Mouse (Mus musculus) kidney, embryonic 16.5 days (tissue): Measurements from ENCODE around the gene Coro1c. TPM values are rescaled to one million over a fixed set of nuclear protein-coding genes. Genes with fewer than 3 reads are reported as not detected.
A peak's percentile ranks its signal among the peaks of the same experiment; 100 is the strongest.

ENCODE experiments used
- ATAC-seq: fragments of 200-750 bp; cut with Nextera tagmentation; 2 replicates; pipeline ENCODE4 v1.8.0; 2017; ENCODE audit warnings: moderate TSS enrichment; ENCODE audit not compliant: low FRiP score, low TSS enrichment
- H3K27ac ChIP-seq: fragments of 300-500 bp; sonication (generic); 2 replicates; pipeline ENCODE4 v1.5.1; 2014; ENCODE audit warnings: low read length
- H3K27me3 ChIP-seq: fragments of 300-500 bp; sonication (generic); 2 replicates; pipeline ENCODE4 v1.6.1; 2014; ENCODE audit warnings: low read length, control low read depth, mixed read lengths; ENCODE audit not compliant: insufficient read depth
- H3K36me3 ChIP-seq: fragments of 300-500 bp; sonication (generic); 2 replicates; pipeline ENCODE4 v1.6.1; 2014; ENCODE audit warnings: low read length, control low read depth, mixed read lengths; ENCODE audit not compliant: insufficient read depth
- H3K4me1 ChIP-seq: fragments of 300-500 bp; sonication (generic); 2 replicates; pipeline ENCODE4 v1.6.1; 2014; ENCODE audit warnings: low read length, control low read depth, mixed read lengths; ENCODE audit not compliant: insufficient read depth
- H3K4me2 ChIP-seq: fragments of 300-500 bp; sonication (generic); replicated peaks from 2 replicates; pipeline ENCODE4 v1.6.1; 2014; ENCODE audit warnings: low read depth, low read length
- H3K4me3 ChIP-seq: fragments of 300-500 bp; sonication (generic); 2 replicates; pipeline ENCODE4 v1.5.1; 2014; ENCODE audit warnings: mild to moderate bottlenecking, low read length
- H3K9ac ChIP-seq: fragments of 300-500 bp; sonication (generic); replicated peaks from 2 replicates; pipeline ENCODE4 v1.6.1; 2014; ENCODE audit warnings: low read length
- H3K9me3 ChIP-seq: fragments of 300-500 bp; sonication (generic); 2 replicates; pipeline ENCODE4 v1.6.1; 2016; ENCODE audit warnings: low read length, control low read depth
- WGBS: fragments of 180-500 bp; shearing (Covaris S2); extraction: QIAGEN DNeasy Blood & Tissue Kit; methylation state at CpG from one replicate; pipeline ENCODE4 v1.1.7; 2014; 5-methylcytosine and 5-hydroxymethylcytosine counted together
- polyA plus RNA-seq: library from polyadenylated mRNA; unstranded; fragments of >200 nt; fragmentation: Nextera tagmentation; extraction: Ambion mirVana; gene quantifications from 2 replicates; pipeline ENCODE4 v1.2.1, GENCODE M21; 2015

Gene Coro1c
- polyA plus RNA-seq, 1 experiment from 2014 or later: 126 TPM

GRCm38 (mm10) chr5:113890874-113891273 lies 17.7 kb downstream of the Coro1c start:
- no peak overlapping the region; the same call in 1 of the 2 replicates for H3K4me2 ChIP-seq
- 59% methylated on average over 18 of the region's 18 CpGs for WGBS
- ATAC-seq: no peak
- H3K36me3 ChIP-seq: no peaks in the 10 kb centered on the region
- H3K27me3 ChIP-seq: no peaks in the 10 kb centered on the region
- H3K4me3 ChIP-seq: no peak overlapping the region
- peak overlapping the region; percentile 65 for H3K27ac ChIP-seq
- H3K9ac ChIP-seq: no peak overlapping the region
- H3K9me3 ChIP-seq: no peaks in the 10 kb centered on the region
- H3K4me1 ChIP-seq: peaks cover 45% of the 10 kb centered on the region

DNA sequence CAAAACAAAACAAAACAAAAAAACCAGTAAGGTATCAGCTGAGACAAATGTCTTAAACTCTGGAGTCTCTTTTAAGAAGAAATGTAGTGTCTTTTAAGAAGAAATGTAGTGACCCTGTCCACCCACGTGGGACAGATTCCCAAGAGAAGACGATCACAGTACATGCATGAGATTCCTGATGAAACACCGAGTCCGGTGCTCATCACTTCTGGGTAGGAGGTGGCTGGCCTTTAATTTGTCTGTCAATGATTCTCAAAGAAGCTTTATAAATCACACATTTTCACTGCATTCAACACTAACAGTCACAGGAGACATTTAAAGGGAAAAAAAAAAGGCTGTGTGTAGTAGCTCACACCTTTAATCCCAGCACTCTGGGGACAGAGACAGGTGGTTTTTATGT lies 18.6 kb downstream of the Coro1c start:
- no peak for ATAC-seq
- Histone ChIP-seq H3K27me3 (no peaks in the 10 kb centered on the region), H3K36me3 (no peaks in the 10 kb centered on the region), H3K4me3 (no peak overlapping the region), H3K9ac (no peak overlapping the region), H3K9me3 (no peaks in the 10 kb centered on the region), H3K4me2 (no peak overlapping the region), H3K27ac (peak overlapping the region; percentile 65; the same call in 1 of the 2 replicates), H3K4me1 (peaks cover 54% of the 10 kb centered on the region)
- 35% methylated on average over 4 of the region's 4 CpGs for WGBS

DNA sequence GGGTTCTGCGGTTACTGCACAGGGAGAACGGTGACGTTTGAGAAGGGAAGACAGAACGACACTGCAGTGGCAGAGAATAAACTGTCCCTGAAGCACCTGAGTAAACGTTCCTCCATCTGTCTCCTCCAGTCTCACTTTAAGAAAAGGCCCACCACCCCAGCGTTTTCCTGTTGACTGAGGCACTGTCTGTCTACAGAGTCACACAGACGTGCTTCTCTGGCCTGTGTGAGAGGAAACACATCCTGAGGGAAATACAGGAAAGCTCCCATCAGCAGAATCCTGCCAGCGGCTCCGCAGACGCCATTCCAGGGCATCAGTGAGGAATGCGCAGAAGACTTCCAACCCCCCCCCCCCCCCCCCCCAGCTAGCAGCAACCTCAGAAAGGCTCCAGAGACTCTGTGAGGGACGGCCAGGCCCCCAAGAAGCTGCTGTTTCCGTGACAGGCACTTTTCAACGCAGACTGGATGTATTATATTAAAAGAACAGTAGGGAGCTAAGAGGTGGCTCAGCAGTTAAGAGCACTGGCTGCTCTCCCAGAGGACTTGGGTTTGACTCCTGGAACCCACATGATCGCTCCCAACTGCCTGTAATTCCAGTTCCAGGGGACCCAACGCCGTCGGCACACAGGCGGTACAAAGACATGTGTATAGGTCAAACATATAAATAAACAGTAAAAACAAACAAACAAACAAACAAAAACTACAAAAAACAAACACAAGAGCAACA lies 19.2 kb downstream of the Coro1c start:
- Histone ChIP-seq H3K9ac (no peak overlapping the region), H3K27ac (peak overlapping the region; percentile 65), H3K4me2 (peak overlapping the region; percentile 12; the same call in 1 of the 2 replicates), H3K27me3 (no peaks in the 10 kb centered on the region), H3K36me3 (no peaks in the 10 kb centered on the region), H3K4me3 (no peak overlapping the region), H3K9me3 (no peaks in the 10 kb centered on the region), H3K4me1 (peaks cover 60% of the 10 kb centered on the region)
- 26% methylated on average over 19 of the region's 19 CpGs for WGBS
- 0 out of 2 replicates have a peak, but pooled peaks have one; percentile 16 for ATAC-seq

DNA sequence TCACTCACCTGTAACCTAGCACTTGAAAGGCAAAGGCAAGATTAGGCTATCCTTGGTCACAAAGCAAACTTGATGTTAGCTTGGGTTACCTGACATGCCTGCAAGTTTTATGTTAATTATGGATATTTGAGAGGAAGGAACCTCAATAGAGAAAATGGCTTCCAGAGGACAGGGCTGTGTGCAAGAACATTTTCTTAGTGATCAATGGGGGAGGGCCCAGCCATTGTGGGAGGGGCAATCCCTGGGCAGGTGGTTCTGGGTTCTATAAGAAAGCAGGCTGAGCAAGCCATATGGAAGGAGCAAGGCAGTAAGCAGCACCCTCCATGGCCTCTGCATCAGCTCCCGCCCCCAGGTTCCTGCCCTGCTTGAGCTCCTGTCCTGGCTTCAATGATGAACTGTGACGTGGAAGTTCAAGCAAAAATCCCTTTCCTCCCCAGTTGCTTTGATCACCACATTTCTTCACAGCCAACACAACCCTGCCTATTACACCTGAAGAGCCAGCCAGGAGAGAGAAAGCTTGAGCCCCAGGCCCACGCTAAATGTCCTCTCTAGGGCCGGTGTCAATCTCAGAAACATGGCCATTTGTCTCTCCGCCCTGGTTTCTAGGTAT lies 20.3 kb downstream of the Coro1c start:
- Histone ChIP-seq H3K4me1 (peaks cover 66% of the 10 kb centered on the region), H3K4me2 (no peak overlapping the region), H3K36me3 (no peaks in the 10 kb centered on the region), H3K27ac (peak overlapping the region; percentile 65), H3K9me3 (no peaks in the 10 kb centered on the region), H3K4me3 (no peak overlapping the region), H3K9ac (no peak overlapping the region), H3K27me3 (no peaks in the 10 kb centered on the region)
- WGBS: 74% methylated on average over 5 of the region's 5 CpGs
- no peak for ATAC-seq

GRCm38 (mm10) chr5:113887132-113887531 lies 21.4 kb downstream of the Coro1c start:
- peaks cover 76% of the 10 kb centered on the region for H3K4me1 ChIP-seq
- H3K9me3 ChIP-seq: no peaks in the 10 kb centered on the region
- H3K4me3 ChIP-seq: no peak overlapping the region
- no peak overlapping the region for H3K4me2 ChIP-seq
- H3K27me3 ChIP-seq: no peaks in the 10 kb centered on the region
- H3K9ac ChIP-seq: no peak overlapping the region
- 26% methylated on average over 11 of the region's 11 CpGs for WGBS
- ATAC-seq: no peak
- peak overlapping the region; percentile 12; the same call in 1 of the 2 replicates for H3K27ac ChIP-seq
- no peaks in the 10 kb centered on the region for H3K36me3 ChIP-seq

DNA sequence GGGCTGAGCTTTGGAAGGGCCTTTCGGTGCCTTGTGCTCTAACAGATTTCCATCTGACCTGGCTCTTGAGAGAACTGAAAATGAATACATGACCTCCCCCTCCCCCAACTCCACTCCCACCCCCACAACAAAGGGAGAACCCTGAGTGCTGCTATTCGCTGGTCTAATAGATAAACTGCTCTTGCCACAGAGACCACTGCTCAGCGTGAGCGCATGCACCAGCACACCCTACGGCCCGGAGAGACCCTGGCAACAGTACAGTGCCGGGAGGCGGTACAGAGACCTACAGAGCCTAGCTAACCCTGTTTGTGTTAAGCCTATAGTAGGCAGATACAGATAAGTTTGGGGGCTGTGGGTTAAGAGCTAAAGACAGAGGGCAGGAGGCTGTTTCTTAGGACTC lies 22.9 kb downstream of the Coro1c start:
- Histone ChIP-seq H3K4me3 (no peak overlapping the region), H3K4me1 (peaks cover 62% of the 10 kb centered on the region), H3K9me3 (no peaks in the 10 kb centered on the region), H3K36me3 (peaks cover 10% of the 10 kb centered on the region), H3K27me3 (no peaks in the 10 kb centered on the region), H3K9ac (no peak overlapping the region), H3K4me2 (no peak overlapping the region), H3K27ac (no peak overlapping the region)
- 71% methylated on average over 8 of the region's 8 CpGs for WGBS
- no peak for ATAC-seq

DNA sequence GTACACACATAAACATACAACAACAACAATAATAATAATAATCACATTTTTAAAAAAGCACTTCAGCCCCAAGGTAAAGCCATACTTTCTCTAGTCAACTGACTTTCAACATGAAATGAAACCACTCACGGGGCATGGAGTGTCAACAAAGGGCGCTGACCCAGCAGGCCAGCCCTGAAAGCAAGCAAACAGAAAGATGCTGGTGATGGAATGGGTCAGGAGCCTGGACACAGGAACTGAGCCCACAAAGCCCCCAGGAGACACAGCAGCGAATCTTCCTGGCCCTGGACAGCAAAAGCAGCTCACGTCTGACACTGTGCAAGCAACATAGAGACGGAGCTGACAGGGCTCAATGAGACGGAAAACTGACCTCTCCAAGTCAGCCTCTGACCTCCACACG lies 23.8 kb downstream of the Coro1c start:
- 51% methylated on average over 7 of the region's 7 CpGs for WGBS
- Histone ChIP-seq H3K27me3 (no peaks in the 10 kb centered on the region), H3K27ac (no peak overlapping the region), H3K4me2 (no peak overlapping the region), H3K4me1 (peaks cover 53% of the 10 kb centered on the region), H3K9ac (no peak overlapping the region), H3K36me3 (peaks cover 15% of the 10 kb centered on the region), H3K9me3 (no peaks in the 10 kb centered on the region), H3K4me3 (no peak overlapping the region)
- no peak for ATAC-seq

DNA sequence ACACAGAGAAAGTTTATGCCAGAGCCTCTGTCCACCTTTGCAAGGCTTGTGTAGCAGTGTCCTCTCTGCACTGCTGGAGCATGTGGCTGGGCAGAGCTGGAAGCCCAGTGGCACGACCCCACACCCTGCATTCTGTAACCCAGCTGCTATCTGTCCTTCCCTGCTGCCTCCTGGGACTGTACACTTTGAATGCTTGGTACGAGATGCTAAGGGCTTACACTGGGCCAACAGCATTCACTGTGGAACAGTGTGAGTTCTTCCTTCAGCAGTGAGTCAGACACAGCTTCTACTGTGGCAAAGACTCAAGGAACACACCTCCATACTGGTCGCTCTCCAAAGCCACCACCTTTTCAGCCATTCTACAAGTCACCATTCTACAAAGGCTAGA lies 25.2 kb downstream of the Coro1c start:
- peaks cover 41% of the 10 kb centered on the region for H3K4me1 ChIP-seq
- H3K36me3 ChIP-seq: peaks cover 17% of the 10 kb centered on the region
- 55% methylated on average over 3 of the region's 3 CpGs for WGBS
- H3K4me2 ChIP-seq: no peak overlapping the region
- H3K4me3 ChIP-seq: no peak overlapping the region
- no peaks in the 10 kb centered on the region for H3K27me3 ChIP-seq
- H3K9me3 ChIP-seq: no peaks in the 10 kb centered on the region
- no peak for ATAC-seq
- no peak overlapping the region for H3K27ac ChIP-seq
- H3K9ac ChIP-seq: no peak overlapping the region

GRCm38 (mm10) chr5:113882566-113883383 lies 25.8 kb downstream of the Coro1c start:
- Histone ChIP-seq H3K4me3 (no peak overlapping the region), H3K9ac (peak overlapping the region; percentile 13; the same call in 1 of the 2 replicates), H3K36me3 (peaks cover 17% of the 10 kb centered on the region), H3K9me3 (no peaks in the 10 kb centered on the region), H3K4me2 (no peak overlapping the region), H3K27me3 (no peaks in the 10 kb centered on the region), H3K4me1 (peaks cover 41% of the 10 kb centered on the region), H3K27ac (no peak overlapping the region)
- 47% methylated on average over 15 of the region's 15 CpGs for WGBS
- ATAC-seq: no peak
